Comparison of ENCODE assay signal across 12 mouse cellular contexts in genomic region chr14:62453276-62453675, GRCm38 (mm10). TPM values are rescaled to one million over a fixed set of nuclear protein-coding genes. Genes with fewer than 3 reads are reported as not detected.
"Had no signal": no experiment of that assay in that cellular context is flagged by ENCODE, and none has a peak within 500 bp of the region (broad histone marks: within the 10 kb centered on the region; RNA-seq: fewer than 3 reads in every experiment).

No protein-coding gene starts in this region.

- H3K4me3 ChIP-seq: left cerebral cortex, adult 2 months; limb, embryonic 10.5 days; liver, embryonic 15.5 days; midbrain, embryonic 12.5 days had no signal

- H3K4me1 ChIP-seq: limb, embryonic 10.5 days; liver, embryonic 15.5 days had no signal

- H3K9ac ChIP-seq: liver, embryonic 15.5 days; midbrain, embryonic 12.5 days had no signal

- H3K9me3 ChIP-seq: limb, embryonic 10.5 days; liver, embryonic 15.5 days; midbrain, embryonic 12.5 days had no signal

- H3K36me3 ChIP-seq: limb, embryonic 10.5 days; liver, embryonic 15.5 days; midbrain, embryonic 12.5 days had no signal

- H3K27me3 ChIP-seq: liver, embryonic 15.5 days; midbrain, embryonic 12.5 days had no signal

- H3K27ac ChIP-seq: left cerebral cortex, adult 2 months; limb, embryonic 10.5 days; liver, embryonic 15.5 days; midbrain, embryonic 12.5 days; stomach, postnatal 0 days had no signal

- DNase-seq: lung, adult 2 months; lung, postnatal 14 days; thymus, postnatal 14 days had no signal

- ATAC-seq: midbrain, embryonic 16.5 days had no signal

- H3K4me2 ChIP-seq: liver, embryonic 11.5 days; liver, embryonic 15.5 days; midbrain, embryonic 12.5 days had no signal

RNA-seq across cellular contexts. Expression of gene Gucy1b2, which starts 2.8 kb away (rescaled TPM):
- total RNA-seq: megakaryocyte-erythroid progenitor cell, adult 5-6 weeks had no signal
- polyA plus RNA-seq: kidney, embryonic 16.5 days; liver, embryonic 15.5 days; lung, adult 2 months; stomach, postnatal 0 days had no signal
